Mouse (Mus musculus): ENCODE data around the gene Selenof.
"Not testable (repeated sequence)": the region's sequence is repeated elsewhere in the genome, so short reads cannot be mapped to it uniquely, and the experiment has no call there.

Gene Selenof

DNA sequence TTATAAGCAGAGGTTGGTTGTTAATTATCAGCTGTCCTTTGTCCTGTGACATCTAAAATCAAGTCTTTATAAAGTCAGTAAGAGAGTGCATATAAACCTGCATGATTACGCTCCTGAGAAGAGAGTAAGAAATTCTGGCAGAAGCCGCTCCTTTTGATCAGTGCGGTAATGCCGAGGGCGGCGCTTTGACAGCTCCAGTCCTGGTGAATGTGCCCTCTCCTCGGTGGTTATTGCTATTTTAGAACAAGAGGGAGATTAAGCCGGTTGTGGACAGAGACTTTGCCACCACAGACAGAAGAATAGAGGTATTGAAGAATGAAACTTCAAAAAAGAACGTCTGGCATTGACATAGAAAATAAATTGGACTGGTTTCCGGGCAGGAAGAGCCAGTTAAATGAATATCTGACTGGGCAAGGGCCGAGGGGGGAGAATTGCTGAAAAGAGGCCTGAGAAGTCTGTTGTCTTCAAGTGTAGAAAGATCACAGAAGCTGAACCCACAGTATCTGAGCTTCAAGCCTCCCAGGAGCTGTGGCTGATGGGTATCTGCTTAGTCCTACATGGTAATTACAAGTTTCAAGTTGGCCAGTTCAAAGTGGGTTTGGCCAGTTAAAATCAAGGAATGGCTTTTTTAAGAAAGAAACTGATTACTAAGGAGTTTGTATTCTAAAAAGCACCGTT, 27.8 kb downstream of the Selenof start:
- DNase-seq (ENCODE audit: extremely low spot score, low read depth, low spot score) = no peak

DNA sequence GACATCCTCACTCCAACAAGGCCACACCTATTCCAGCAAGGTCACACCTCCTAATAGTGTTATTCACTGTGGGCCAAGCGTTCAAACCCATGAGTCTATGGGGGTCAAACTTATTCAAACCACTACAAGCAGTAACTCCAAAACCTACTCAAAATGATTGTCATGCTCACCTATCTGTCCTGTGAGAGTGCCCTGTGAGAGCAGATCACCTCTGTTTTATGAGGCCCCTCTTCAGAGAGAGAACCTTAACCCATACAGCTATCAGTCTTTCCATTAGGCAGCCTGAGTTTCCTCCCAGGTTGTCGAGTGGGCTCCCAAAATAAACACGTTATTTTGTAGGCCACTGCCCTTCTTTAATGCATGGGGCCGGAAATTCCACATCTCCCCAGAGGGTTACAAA, 32.3 kb downstream of the Selenof start:
- DNase-seq (ENCODE audit: extremely low spot score, low read depth, low spot score) = no peak

DNA sequence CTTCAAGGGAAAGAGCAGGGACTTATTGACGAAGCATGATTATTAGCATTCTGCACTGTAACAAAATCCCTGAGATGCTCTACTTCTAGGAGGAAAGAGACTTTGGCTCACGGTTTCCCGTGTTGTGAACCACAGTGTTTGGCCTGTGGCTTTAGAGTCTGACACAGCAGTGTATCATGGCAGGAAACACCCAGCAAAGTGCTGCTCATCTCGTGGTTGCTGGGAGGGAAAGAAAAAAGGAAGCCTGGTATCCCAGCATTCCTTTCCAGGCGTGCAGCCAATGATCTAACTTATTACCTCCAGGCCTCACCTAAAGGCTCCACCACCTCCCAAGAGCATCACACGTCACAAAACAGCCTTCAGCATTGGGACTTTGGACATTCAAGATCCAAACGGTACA, 32.7 kb downstream of the Selenof start:
- no peak for DNase-seq (ENCODE audit: extremely low spot score, low read depth, low spot score)

DNA sequence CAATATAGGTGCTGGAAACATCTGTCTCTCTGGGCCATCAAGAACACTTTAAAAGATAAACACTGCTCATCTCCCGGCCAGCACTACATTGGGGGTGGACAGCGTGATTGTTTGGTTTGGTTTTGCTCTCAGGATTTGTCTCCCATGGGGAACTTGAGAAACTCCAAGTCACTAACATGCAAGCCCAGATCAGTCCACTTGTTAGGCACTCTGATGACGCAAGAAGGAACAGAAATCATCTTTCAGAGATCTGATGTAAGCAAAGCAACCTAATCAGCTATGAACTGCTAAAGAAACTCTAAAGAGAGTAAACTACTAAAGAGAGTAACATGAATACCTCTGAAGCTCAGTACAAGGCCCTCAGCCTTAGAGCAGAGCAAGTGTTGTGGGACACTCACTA, 33.5 kb downstream of the Selenof start:
- no peak for DNase-seq (ENCODE audit: extremely low spot score, low read depth, low spot score)

DNA sequence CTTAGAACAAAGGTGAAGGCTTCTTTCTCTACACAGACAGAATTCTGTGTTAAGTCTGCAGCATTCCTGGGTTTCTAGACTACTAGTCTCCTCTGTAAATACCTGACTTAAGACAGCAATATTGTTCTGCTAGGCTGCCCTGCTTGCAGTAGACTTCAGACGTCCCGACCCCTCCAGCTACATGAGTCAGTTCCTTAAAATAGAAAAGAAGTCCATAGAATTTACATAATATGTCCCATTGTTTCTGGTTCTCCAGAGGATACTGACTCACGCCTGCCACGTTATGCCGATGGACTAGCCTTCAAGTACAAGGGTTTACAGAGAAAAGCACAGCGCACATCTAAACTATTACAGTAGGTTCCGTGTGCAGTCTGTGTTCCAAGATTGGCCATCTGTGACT, 34.1 kb downstream of the Selenof start:
- DNase-seq (ENCODE audit: extremely low spot score, low read depth, low spot score) = no peak

DNA sequence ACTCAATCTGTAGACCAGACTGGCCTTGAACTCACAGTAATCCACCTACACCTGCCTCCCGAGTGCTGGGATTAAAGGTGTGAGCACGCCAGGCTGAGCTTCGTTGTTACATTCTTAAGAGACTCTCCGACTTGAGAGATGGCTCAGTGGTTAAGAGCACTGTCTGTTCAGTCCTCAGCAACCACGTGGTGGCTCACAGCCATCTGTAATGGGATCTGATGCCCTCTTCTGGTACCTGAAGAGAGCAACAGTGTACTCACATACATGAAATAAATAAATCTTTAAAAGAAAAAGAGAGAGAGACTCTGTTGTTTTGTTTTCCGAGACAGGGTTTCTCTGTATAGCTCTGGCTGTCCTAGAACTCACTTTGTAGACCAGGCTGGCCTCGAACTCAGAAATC, 35.7 kb downstream of the Selenof start:
- DNase-seq (ENCODE audit: extremely low spot score, low read depth, low spot score) = not testable (repeated sequence)

DNA sequence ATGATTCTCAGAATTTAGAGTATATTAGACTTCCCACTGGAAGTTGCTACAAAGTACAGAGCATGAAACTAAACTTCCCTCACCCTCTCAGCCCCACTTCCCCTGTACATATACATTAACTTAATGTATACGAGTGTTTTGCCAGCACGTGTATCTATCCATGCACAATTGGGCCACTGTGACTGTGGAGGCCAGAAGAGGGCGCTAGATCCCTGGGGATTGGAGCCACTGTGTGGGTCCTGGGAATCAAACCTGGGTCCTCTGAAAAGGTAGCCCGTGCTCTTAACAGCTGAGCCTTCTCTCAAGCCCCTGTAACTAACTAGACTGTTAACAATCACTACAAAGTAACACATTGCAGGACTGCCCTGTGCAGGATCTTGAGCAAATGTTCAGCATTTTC, 36.3 kb downstream of the Selenof start:
- no peak for DNase-seq (ENCODE audit: extremely low spot score, low read depth, low spot score)

DNA sequence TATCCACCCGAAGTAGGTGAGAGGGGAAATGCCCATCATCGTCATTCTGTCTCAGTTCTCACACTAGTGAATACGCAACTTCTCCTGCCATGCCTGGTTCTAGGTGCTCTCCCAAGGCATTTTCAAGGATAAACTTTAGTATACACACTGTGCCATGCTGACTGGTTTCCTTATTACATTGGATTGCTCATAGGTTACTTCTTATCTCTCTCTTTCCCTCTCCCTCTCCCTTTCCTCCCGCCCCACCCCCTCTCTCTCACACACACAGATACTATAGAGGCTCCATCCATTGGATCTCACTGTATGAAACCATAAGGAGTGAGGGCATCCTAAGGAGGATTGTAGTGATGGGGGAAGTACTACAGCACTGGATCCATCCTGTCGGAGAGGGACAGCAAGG, 38.0 kb downstream of the Selenof start:
- no peak for DNase-seq (ENCODE audit: extremely low spot score, low read depth, low spot score)

DNA sequence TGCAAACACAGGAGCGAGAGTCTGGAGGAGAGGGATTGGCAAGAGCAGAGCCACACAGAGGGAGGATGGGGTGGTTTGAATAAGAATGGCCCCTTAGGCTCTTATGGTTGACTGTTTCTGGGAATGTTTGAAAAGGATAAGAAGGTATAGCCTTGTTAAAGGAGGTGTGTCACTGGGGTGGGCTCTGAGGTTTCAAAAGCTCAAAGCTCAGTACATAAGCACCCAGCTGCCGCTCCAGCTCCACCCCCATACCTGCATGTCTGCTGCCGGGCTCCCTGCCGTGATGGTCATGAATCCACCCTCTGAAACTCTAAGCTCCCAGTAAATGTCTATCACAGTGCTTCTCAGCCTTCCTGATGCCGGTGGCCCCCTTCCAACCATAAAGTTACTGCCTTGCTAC, 40.7 kb downstream of the Selenof start:
- no peak for DNase-seq (ENCODE audit: extremely low spot score, low read depth, low spot score)

DNA sequence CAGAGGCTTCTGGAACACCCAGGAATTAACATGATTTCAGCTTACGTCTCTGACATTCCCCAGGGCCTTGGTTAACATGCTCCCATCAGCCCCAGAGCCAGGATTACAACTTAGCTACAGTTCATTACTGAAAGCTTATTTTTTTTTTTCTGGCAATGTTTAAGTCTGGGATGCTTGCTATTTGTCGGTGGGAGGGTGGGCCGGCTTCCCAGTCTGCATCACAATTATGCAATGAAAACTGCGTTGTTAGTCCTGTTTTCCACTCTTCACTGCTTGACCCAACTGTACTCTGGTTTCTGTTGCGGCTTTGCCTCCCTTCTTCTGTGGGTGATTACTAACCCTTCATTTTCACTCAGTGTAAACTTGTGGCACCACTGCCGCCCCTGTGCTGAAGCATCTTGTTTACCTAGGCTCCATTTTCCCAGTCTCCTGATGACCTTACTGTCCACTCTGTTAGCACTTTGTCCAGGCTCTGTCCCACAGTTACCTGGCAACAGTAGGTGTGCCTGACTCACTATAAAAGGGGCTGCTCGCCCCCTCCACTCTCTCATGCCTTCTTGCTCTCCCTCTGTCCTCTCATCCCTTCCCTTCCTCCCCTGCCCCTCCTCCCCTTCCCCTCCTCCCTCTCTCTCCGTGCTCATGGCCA, 41.6 kb downstream of the Selenof start:
- DNase-seq (ENCODE audit: extremely low spot score, low read depth, low spot score) = no peak

DNA sequence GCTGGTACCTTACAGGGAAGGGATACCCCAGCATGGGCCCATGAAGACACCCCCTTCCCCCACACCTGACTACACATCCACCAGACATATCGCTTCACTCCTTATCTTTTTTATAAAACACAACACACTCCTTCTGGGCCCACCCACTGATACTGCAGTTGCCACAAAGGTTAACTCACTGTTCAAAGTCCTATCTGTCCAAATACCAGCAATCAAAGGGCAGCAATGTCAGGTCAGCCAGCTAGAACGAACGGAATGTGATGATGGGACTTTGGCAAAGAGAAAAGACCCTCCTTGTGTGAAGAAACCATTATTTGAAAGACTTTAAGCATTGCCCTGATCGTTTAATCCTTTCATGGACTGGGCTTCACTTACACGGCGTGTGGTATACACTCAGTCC, 42.3 kb downstream of the Selenof start:
- no peak for DNase-seq (ENCODE audit: extremely low spot score, low read depth, low spot score)

DNA sequence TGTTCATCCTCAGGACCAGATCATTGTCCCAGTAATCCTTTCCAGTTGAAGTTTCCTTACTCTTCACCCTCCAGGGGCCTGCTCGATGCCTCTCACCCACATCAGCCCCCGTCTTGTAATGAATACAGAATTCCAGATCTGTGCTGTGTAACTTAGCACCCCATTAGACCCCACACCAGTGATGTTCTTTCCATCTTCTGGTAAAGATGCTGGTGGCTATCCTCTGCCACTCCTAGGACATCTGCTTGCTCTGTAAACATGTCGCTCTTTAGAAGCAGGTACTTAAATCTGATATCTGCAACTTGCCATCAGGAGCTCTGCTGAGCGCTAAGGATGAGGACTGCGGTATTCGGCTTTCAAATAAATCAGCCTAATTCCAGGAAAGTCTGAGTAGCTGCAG, 44.2 kb downstream of the Selenof start:
- DNase-seq (ENCODE audit: extremely low spot score, low read depth, low spot score) = no peak

DNA sequence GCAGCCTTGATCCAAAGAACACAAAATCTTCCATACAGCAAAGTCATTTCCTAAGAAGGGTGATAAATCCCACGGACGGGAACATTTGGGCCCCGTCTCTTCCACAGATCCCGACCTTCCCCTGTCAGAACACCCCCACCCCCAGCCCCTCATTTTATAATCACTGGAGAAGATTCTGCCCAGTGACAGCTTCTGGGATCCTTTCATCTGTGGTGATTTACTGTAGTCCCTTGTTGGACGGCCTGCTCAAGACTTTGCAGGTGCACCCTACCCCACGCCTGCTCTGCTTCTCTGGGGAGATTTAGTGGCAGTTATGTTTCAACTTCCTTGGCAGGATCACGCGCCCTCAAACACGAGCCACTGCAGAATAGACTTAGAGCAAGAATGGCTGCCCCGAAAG, 44.6 kb downstream of the Selenof start:
- DNase-seq (ENCODE audit: extremely low spot score, low read depth, low spot score) = no peak

DNA sequence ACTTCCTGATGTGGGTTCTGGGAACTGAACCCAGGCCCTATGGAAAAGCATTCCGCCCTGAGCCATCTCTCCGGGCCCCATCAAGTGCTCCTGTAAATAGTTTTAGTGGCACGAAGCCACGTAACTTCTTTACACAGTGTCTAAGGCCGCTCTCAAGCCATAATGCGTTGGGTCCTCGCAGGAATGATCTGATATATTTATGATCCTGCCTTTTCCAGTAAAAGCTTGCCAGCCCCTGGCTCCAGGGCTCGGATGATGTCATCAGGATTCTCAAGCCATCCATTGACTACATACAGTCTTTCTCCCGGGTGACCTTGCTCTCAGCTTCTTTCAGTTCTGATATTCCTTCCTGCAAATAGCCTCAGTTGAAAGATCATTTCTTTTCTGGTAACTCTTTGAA, 45.4 kb downstream of the Selenof start:
- no peak for DNase-seq (ENCODE audit: extremely low spot score, low read depth, low spot score)

DNA sequence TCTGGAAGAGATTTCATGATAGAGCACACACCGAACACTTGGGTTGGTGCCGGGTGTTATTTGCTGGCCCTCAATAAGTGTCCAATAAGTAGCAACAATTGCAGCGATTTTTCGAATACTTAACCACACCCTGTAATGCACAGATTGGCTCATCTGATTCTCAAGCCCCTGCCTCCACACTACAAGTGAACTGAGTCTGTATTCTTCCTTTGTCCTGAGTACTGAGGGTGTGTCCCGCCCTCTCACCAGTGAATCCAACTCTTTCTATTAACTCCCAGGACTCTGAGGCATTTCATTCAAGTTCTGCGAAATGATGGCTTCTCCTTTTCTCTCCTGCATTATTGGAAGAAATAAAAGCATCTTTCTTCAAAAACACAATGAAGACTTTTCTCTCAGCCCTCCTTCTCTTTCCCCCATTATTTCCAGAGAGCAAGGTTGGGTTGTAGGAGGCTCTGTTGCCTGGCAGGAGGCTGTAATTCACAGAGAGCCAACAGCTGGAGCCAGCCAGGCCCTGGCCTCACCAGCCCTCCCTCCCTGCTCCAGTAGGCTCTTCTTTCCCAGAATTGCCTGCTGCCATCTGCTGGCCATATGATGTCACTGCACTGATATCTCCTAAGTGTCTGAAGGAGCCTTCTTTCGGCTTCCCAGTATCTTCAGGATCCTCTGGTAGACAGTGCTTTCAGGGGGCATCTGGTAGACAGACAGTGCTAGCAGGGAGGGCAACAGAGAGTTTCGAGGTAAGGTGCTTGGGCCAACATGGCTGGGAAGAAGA, 46.7 kb downstream of the Selenof start:
- DNase-seq (ENCODE audit: extremely low spot score, low read depth, low spot score) = peak; percentile 63

DNA sequence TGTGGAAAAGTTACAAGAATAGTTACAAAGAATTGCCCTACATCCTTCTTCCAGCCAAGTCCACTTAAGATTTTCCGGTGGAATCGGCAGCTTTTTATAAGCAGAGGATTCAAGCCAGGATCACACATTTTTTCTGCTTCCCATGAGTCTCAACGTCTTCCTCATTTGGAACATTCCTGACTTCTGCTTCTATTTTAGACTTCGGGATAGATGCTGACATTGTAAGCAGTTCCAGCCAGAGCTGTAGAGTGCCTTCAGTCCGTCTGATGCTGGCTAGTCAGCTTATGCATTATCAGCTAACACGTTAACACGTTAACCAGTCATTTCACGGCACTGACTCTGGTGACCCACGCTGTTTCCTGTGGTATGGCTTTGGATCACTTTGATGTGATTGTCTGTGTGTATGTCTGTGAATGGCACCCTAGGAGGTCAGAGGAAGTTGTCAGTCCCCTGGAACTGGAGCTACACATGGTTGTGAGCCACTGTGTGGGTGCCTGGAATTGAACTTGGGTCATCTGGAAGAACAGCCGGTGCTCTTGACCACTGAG, 47.6 kb downstream of the Selenof start:
- no peak for DNase-seq (ENCODE audit: extremely low spot score, low read depth, low spot score)

DNA sequence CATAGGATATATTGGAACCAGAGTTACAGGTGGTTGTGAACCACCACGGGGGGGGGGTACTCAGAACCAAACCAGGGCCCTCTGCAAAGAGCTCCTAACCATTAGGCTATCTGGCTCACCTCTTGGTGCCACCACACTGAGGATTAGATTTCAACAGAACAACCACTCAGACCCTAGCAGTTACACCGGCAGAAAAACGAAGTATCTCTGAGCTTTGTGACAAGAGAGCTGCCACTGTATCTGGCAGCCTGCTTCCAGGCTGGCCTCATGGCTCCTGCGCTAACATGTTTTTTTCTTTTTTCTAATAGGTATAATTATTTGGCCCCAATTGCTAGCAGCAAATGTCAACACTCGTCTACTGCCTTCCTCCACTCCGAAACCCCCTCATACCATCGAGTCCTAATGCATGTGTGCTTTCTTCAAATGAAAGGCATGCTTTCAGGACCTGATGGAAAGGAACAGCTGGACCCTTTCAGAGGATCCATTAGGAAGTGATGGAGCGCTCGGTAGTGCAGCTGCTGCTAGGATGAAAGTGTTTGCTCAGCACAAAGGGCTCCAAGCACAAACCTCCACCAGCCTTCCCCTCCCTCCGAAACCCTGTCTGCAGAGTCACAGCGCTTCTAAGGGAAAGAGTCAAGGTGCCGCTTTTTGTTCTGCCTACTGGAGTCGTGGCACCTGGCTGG, 53.0 kb downstream of the Selenof start:
- DNase-seq (ENCODE audit: extremely low spot score, low read depth, low spot score) = no peak

DNA sequence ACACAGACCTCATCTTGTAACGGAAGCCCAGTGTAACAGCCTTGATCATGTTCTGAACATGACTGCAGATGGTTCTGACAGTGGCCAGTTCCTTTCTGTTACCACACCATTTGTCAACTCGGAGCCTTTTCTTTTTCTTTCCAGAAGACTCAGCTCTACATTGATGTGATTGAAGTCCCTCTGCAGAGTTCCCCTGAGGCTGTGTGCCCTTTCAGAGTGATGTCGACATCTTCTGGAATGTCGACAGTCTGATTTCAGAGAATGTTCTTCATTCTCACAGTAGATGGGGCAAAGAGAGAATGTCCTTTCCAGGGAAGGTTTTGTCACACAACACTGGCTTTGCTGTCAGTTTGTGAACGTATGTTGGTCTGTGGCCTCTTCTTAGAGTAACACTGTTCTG, 55.6 kb downstream of the Selenof start:
- no peak for DNase-seq (ENCODE audit: extremely low spot score, low read depth, low spot score)

DNA sequence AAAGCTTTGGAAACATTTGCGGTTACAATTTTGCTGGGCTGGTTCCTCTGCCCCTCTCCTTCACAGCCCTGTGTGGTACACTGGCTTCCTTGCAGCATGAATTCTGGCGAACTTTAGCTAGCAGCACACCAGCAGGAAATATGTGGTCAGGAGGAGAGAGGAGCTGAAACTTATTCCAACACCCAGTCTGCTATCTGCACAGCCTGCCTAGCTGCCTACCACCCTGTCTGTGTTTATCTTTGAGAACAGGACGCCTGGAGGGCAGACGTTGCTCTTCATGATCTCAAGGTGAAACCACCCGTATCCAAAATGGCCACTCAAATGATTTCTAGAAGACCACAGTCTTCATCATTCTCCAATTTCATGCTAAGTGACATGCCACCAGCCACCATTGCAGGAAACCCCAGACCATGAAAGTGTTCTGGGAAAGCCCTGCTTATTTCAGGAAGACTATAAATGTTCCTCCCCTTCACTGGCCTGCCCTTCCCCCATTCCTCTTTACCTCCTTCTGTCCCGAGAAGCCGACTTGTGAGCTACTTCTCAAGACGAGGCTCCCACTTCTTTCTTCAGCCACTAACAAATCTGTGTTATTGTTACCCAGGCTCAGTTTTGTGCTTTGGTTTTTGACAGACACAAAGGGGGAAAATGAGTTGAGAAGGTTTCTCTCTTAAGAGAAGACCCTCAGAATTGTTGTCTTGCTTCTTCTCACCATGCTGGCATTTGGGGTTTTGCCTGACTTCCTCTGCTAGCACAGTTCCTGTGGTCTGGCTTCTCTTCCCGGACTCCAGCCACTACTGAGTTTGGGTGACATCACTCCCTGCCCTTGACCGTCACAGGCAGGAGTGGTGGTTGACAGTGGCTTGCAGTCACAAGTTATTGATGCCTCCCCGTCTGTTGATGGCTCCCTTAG, 58.2 kb downstream of the Selenof start:
- no peak for DNase-seq (ENCODE audit: extremely low spot score, low read depth, low spot score)

DNA sequence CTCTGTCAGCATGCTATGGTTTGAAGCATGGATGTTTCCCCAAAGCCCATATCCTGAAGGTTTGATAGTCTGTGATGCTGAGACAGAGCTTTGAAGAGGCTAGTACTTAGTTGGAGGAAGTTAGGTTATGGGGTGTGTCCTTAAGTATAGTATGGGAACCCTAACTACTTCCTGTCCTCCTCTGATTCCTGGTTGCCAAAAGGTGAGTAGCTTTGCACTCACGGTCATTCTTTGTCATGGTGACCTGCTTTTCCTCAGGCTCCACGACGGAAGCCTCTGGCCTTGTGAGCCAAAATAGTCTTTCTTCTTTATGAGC, 58.8 kb downstream of the Selenof start:
- DNase-seq (ENCODE audit: extremely low spot score, low read depth, low spot score) = no peak

DNA sequence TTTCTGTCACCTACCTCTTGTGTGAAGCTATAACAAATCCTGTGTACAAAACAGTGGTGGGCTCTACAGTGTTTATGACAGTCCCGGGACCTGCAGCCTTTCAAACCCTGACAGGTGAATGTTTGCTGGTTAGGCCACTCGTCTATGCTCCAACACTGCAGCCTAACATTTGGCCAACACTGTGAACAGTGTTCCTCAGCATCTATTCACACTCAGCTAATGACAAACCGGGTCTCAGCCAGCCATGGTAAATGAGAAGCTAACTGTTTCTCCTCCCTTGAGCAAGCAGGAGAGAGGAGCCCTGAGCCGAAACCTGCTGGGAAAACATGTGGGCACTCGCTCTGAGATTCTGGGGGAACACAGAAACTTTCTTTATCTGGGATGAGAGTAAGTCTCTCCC, 65.1 kb downstream of the Selenof start:
- DNase-seq (ENCODE audit: extremely low spot score, low read depth, low spot score) = no peak
